Mouse (Mus musculus): ENCODE results near the gene Decr2.
"Not testable (repeated sequence)": the region's sequence is repeated elsewhere in the genome, so short reads cannot be mapped to it uniquely, and the experiment has no call there.

Decr2 gene

DNA sequence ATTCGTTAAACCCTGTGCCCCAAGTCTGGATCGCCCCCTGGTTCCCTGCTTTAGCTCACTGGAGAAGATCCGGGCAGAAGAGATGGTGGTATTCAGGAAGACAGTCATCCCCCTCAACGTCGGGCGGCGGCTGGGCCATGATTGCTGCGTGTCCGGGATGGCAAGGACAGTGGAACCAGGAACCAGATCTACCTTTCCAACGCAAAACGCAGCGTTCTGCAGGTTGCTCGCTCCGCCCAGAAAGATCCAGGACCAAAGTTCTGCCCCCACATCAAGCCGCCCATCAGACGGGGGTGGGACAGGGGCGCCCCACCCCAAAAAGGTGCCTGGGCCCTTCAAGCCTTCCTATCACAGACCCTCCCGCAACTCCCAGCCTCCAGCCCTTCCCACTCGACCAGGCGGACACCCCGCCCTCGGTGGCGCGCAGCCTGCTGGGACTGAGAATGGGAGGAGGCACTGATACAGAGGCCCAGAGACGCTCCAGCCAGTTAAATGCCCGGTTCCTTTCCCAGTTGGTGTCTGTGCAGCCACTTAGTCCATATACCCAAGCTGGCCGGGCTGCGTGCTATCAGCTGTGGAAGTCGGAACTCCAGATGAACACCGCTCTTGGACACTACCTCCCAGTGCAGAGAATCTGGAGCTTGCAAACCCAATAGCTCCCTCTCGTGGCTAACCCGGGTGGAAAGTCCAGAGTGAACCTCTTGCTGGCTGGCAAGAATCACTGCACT, at the start of gene Decr2:
Decr2 (minus strand) TSS at position 433 of the 728 bp plus-strand sequence.
- DNase-seq: peak; percentile 92 to 94

DNA sequence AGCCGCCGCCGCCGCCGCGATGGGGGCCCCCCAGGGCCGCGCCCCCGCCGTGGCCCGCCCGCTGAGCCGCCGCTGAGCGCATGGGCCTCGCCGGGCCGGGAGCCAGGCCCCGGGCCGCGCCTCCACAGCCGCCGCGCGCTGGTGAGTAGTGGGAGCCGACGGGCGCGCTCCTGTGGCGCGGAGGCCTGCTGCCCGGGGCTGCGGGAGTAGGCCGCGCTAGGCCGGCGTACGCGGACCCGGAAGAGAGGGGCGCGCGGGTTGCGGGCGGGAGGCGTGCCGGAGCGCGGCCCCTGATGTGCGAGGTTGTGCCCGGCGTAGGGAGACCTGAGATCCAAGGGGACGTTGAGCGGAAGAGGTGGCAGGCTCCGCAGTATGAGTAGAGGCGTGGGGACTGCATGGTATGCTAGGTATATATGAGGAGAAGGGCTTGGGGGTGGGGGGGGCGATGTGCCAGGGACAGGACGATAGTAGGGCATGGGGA, 48.8 kb upstream of the Decr2 start:
- peak in 1 of 2 experiments; percentile 46 for DNase-seq

DNA sequence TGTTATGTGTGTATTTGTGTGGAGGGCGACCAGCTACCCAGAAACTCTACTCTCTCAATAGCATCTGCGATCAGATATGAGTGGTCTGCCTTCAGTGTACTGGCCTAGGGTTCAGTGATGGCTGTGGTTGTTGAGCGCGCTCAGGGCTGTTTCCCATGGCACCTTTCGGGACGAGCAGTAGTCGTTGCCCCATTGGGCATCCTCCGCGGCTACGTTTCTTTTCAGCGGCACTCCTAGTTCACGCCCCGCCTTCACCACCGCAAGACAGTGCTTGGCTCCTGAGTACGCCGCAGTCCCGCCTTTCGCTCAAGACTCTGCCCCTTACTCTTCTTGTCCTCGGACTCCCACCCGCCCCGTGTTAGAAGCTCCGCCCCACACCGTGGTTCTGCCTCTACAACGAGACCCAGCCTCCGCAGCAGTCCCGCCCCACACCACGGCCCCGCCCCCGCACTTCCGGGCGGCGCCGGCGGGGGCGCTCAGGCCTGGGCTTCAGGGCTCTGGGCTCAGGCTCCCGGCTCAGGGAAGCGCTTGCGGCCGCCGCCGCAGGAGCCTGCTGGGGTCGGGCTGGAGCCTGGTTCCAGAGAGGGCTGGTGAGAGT, 48.2 kb upstream of the Decr2 start, which contains the start of gene Axin1:
Axin1 (plus strand) TSS at position 450 of the 598 bp plus-strand sequence.
- peak; percentile 96 to 97 for DNase-seq

DNA sequence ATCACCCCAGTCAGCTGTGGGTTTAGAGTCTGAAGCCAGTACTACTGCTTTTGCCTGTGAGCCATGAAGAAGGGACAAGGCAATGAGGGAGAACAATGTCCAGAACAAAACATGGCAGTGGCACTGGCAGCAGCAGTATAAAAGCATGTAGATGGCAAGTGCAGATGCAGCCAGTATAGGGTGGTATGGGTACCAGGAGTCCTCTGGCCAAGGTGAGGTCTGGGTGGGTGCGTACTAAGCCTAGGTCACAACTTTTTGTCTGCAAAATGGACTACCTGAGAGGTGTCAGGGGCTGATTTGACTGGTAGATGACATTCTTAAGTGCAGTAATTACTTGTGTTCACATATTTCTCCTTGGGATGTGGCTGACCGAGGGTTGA, 47.6 kb upstream of the Decr2 start:
- no peak for DNase-seq

DNA sequence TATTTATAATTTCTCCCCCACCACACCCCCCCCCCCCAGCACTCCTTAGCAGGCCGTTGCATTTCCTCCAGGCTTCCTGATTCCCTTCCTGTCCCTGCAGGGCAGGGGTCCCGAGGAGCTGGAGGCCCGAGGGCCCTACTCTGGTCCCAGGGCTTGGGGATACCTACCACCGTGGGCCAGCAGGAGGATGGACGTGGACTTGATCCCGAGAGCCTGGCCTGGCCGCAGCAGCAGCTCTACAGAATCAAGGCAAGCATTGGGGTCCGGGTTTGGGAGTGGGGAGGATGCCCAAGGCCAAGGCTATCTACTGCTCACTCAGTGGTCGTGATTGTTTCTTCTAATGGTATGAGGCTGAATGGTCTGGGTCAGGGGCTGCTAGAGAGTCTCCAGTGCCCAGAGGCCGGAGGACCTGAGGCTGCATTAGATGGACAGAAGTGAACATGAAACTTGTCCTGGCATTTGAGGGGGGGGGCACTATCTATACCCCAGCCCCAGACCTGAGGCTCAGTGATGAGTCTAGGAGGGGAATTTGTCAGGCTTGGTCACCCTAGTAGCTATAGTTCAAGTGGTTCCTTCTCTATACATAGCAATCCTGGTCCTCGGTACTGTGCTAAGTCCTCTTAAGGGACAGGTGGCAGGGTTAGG, 47.1 kb upstream of the Decr2 start:
- DNase-seq: no peak

DNA sequence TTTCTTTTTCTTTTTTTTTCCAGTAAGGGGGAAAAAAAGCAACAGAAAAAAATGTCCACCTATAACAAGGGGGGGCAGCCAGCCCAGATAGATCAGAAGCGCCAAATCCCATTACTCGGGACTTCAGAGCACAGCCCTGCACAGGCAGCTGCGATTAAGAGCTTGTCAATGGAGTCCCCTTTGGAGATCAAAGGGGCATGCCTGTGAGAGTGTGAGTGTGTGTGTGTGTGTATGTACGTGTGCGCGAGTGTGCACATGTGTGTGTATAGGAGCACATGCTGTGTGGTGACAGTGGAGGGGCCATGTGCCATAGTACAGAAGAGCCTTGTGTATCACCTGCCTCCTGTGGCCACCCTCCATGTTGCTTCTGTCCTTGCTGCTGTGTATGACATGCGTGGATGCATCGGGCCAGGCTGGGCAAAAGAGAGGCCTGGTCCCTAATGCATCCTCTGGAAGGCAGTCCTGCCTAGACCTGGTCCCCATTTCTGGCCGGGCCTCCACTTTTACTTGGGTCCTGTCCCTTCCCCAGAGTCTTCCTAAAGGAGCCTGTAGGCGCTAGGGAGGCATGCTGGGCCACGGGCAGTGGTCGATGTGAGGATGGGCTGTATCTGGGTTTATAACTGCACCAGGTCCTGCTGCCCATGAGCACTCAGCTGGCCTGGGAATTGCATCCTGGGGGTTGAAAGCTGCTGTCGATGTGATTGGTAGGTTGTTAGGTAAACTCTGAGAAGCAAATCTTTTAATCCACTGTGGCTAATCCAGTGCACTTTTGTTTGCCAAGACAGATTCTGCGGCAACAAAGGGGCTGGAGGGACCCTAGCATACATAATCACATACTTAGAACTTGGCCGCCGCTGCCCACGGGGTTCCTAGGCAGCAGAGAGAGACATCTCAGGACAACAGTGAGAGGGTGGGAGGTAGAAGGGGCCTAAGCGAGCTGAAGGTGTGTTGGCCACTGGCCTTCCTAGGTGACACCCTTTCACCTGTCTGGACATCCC, 42.0 kb upstream of the Decr2 start:
- DNase-seq: no peak

DNA sequence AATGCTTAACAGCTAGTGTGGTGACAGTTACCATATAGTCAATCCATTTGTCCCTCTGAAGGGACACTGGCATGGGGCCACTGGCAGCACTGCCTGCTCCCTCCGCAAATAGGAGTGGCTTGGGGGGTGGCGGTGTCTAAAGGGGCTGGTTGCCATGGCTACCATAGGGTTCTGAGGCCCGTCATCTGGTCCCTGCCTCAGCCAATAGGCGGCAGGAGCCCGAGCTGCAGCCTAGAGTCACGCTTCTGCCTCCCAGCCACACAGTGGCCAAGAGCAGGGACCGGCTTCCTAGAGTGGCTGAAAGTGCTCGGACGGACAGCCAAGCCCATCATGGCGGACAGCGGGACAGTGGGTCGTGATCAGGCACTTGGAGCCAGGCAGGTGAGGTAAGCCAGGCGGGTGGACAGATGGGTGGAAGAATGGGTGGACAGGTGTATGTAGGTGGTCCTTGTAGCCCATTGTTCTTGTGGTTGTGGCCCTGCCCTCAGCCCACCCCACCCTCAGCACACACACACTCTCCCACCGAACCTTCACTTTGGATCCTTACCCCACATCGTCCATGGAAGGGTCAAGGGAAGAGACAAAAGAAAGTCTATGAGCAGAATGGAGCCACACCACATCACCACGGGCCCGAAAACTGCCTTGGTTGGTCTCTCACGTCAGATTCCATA, 41.1 kb upstream of the Decr2 start:
- DNase-seq: no peak

DNA sequence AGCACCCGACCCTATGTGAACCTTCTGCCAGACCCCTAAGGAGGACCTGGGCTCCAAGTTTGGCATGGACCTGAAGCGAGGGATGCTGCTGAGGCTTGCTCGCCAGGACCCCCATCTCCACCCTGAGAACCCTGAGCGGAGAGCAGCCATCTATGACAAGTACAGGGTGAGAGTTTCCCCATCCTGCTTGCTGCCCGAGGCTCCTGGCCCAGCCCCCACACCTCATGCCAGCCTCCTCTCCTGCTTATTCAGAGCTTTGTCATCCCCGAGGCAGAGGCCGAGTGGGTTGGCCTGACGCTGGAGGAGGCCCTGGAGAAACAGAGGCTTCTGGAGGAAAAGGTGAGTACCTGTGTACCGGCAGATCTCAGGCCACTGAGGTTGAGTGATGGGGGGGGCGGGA, 35.1 kb upstream of the Decr2 start:
- DNase-seq: no peak

DNA sequence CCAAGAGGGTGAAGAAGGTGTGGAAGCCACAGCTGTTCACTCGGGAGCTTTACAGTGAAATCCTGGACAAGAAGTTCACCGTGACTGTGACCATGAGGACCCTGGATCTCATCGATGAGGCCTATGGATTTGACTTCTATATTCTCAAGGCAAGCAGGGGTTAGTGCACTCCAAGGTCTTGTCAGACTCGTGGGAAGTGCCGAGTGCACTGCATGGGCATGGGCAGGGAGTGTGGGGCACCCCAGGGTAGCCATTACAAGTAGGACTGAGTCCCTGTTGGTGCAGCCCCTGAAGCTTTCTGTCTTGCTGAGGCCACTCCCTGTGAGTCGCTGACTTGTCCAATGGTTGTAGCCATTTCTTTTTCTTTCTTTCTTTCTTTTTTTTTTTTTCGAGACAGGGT, 34.4 kb upstream of the Decr2 start:
- no peak for DNase-seq

DNA sequence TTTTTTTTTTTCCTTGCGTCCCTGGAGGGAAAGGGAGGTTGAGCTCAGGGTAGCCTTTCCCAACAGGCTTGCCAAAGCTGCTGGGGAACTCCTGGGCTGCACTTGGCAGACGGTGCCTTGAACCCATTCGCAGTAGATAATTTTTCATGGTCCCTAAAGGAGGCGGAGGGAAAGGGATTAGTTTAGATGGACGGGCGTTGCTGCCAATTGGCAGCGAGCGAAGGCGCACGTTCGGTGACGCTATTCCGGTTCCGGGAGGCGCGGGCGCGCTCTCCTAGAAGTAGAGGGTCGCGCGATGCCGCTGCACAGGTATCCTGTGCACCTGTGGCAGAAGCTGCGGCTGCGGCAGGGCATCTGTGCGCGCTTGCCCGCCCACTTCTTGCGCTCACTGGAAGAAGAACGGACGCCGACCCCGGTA, 33.1 kb upstream of the Decr2 start, which contains the start of gene Mrpl28:
Mrpl28 (plus strand) TSS at position 234 of the 418 bp plus-strand sequence.
- peak; percentile 91 to 93 for DNase-seq

DNA sequence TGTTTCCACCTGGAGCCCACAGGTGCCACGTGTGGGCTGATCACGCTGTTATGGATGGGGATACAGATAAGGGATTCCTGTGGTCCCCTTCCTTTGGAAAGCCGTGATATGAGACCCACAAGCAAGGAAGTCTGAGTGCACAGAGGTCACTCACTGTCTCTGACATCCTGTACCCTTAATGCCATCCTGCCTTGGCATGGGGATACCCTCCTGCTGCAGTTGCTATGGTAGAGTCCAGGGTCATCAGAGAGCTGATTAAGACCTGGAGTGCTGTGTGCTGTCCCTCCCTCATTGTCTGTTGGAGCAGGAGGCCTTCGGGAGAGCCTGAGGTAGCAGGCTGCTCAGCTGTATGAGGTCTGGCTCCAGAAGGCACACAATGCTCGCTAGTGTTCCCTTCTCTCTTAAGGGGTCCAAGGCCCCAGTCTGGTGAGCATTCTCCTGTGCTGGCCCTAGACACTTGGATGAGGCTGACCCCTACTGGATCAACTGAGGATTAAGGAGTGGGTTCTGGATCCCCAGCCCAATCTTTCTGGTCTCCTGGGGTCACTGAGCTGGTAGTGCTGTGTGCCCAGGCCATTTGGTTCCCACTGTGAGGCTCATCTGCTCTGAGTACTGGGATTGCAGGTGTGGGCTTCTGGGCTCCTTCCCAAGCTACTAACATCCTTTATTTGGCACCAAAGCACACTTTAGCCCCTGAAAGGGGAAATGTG, 32.4 kb upstream of the Decr2 start:
- DNase-seq: no peak

DNA sequence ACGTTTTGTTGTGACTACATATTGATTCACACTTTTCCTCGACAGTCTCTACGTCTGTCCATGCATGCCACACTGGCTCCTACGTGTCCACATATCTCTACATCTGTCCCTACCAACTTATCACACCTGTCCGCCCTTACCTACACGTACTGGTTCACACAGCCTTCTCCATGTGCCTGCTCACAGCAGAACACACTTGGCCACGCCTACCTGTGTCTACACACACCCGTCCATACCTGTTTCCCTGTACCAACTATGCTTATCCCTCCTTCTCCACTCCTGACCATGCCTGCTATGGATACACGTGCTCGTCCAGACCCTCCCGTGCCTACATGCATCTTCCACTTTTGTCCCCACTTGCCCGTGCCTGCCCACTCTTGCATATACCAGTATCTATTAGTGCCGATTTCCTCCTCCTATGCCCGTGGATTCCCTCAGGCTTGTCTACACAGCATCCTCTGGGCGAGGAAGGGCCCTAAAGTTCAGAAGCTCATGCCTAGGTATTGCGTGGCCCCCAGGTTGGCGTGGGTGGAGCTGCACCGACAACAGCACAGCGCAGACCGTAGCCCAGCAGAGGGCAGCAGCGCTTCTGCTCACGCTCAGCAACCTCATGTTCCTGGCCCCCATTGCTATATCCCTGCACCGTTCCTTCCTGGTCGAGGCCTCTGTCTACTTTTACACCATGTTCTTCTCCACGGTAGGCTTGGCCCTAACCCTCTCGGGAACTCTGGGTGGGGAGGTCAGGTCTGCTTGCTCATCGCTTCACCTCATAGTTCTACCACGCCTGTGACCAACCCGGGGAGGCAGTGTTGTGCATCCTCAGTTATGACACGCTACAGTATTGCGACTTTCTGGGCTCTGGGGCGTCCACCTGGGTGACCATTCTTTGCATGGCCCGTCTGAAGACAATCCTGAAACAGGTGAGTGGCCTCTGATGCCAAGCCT, 29.9 kb upstream of the Decr2 start:
- peak; percentile 34 to 46 for DNase-seq

DNA sequence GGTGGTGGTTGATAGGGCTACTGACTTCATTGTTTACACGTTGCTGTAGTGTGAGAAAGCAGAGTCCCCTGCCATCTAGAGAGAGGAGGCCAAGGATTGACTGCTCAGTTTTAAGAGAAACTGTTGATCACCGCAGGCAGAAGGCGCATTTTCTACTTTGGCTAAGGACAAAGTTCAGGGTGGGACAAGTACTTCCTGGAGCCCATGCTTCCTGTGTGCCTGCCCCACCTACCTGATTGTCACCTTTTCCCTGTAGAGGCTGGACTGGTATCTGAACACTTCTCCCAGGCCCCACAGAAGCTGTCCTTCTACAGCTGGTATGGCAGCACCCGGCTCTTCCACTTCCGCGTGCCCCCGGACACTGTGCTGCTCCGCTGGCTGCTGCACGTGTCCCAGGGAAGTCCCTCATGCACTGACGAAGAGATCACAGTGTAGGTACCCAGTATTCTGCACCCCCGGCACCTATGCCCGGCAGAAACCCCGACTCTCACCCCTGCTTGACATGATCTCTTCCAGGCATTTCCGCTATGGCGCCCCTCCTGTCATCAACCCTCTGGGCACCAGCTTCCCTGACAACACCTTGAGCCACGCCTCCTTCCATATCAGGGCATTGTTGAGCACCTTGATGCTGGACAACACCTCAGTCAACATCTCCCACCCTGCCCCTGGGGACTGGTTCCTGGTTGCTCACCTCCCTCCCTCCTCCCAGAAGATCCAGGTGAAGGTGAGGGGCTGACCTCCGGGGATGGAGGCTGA, 26.5 kb upstream of the Decr2 start:
- DNase-seq: no peak

DNA sequence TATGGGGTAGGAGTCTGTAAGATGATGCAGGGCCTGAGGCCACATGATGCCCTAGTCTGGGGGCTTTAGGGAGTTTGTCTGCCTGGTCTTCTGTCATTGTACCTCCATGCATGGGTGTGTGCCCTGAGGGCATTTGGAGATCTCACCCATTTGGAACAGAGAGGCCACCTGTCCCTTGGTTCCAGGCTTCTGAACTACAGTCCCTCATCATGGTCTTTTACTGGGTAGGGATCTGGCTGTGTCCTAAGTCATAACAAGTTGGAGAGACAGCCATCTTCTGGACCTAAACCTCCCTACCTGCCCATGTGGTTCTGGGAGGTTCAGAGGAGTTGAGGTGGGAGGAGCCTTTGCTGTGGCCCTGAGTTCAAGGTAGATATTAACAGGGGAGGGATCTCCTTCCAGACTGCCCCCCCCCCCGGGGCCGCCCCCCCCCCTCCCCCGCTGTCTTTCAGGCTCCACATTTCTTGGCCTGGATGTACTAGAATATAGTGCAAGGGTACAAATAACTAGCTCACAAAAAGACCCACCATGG, 25.9 kb upstream of the Decr2 start:
- no peak for DNase-seq

DNA sequence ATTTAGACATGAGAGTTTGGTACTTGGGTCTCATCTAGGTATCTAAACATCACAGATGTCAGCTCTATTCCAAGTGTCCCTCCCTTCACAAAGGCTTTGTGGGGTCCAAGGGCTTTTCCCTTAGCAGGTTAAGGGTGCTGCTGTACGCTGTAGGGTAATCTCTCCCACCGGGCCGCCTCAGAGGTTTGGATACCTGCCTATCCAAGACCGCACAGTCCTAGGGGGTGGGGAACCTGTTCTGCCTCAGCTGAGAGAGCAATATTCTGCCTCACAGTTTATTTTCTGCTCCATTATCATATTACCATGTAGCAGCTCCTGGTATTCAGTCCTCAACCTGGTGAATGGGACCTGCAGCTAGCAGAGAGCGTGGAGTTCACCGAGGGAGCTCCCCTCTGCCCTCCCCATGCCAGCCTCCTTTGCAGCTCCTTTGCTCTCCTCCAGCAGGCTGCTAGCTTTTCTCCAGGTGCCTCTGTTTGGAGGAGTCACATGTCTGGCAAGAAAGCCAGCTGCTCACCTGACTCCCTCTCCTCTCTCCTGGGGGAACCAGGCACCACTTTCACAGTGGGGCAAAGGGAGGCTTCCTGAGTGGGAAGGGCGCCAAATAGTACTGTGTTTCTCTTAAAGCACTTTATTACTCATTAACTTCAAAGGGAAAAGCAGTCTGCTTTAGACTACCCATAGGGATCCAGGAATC, 25.2 kb upstream of the Decr2 start:
- DNase-seq: peak; percentile 67 to 75

DNA sequence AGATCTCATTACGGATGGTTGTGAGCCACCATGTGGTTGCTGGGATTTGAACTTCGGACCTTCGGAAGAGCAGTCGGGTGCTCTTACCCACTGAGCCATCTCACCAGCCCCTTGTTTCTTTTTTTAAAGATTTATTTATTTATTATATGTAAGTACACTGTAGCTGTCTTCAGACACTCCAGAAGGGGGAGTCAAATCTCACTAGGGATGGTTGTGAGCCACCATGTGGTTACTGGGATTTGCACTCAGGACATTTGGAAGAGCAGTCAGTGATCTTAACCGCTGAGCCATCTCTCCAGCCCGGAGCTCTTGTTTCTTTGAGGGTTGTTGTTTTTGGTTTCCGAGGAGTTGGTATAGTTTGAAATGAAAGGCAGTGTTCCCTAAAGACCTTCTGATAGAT, 24.3 kb upstream of the Decr2 start:
- DNase-seq: not testable (repeated sequence)

DNA sequence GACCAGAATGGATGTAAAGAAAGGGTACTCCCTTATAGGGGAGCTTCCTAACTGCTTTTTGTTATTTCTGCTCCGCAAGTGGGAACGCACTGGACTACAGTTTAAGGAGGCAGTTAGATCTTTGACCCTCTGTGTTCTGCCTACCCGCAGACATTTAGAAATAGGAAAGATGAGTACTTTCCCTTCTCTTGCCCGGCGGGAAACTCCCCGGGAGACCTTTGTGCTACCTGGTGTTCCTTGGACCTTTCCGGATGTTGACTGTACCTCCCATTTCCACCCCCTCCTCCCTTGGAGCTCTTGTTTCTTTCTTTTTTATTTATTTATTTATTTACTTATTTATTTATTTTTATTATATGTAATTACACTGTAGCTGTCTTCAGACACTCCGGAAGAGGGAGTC, 23.9 kb upstream of the Decr2 start:
- no peak for DNase-seq
